Mouse (Mus musculus) thymus, adult 2 months (tissue): ENCODE results near the gene Zfp697.
"Not testable (repeated sequence)": the region's sequence is repeated elsewhere in the genome, so short reads cannot be mapped to it uniquely, and the experiment has no call there.

Source experiments
- CTCF ChIP-seq: fragments of 200-500 bp; IDR thresholded peaks from 2 replicates; pipeline ENCODE4 v1.5.1; 2012; ENCODE audit warnings: mild to moderate bottlenecking, control low read depth, low read length, moderate library complexity, borderline replicate concordance; ENCODE audit not compliant: control insufficient read depth, poor library complexity, insufficient read depth; ENCODE audit errors: extremely low read depth
- POLR2A ChIP-seq: fragments of 200-500 bp; IDR thresholded peaks from 2 replicates; pipeline ENCODE4 v1.6.1; 2012; ENCODE audit warnings: mild to moderate bottlenecking, low read length, control low read depth, moderate library complexity; ENCODE audit not compliant: control insufficient read depth, poor library complexity, insufficient read depth; ENCODE audit errors: extremely low read depth

- not testable (repeated sequence) for TF ChIP-seq CTCF, POLR2A
Measured at GRCm38 (mm10) chr3:98581024-98581423, 198.8 kb downstream of the Zfp697 start.
